Mouse (Mus musculus) myocyte (in vitro differentiated cells): ENCODE measurements around the gene Pcgf3. TPM values are rescaled to one million over a fixed set of nuclear protein-coding genes. Genes with fewer than 3 reads are reported as not detected.

Source experiments
- H3K27me3 ChIP-seq: one replicate; pipeline ENCODE4 v1.6.1; 2011; ENCODE audit not compliant: control insufficient read depth, insufficient read depth, insufficient read length
- H3K36me3 ChIP-seq: one replicate; pipeline ENCODE4 v1.6.1; 2011; ENCODE audit not compliant: control insufficient read depth, insufficient read depth
- H3K4me2 ChIP-seq: one replicate; pipeline ENCODE4 v1.6.1; 2011; ENCODE audit warnings: low read depth, control low read depth
- H3K4me3 ChIP-seq: one replicate; pipeline ENCODE4 v1.5.1; 2011; ENCODE audit warnings: mild to moderate bottlenecking, control low read depth, moderate library complexity
- H3K79me2 ChIP-seq: one replicate; pipeline ENCODE4 v1.6.1; 2011; ENCODE audit not compliant: control insufficient read depth, insufficient read depth
- H3ac ChIP-seq: one replicate; pipeline ENCODE4 v1.6.1; 2011; ENCODE audit not compliant: control insufficient read depth, insufficient read length
- CEBPB ChIP-seq: IDR thresholded peaks from 2 replicates; pipeline ENCODE4 v1.6.1; 2011; ENCODE audit warnings: mild to moderate bottlenecking, moderate library complexity; ENCODE audit not compliant: poor library complexity, insufficient read depth, severe bottlenecking
- E2F4 ChIP-seq: IDR thresholded peaks from one replicate; pipeline ENCODE4 v1.6.1; 2011; ENCODE audit warnings: mild to moderate bottlenecking, control low read depth, moderate library complexity; ENCODE audit not compliant: insufficient read depth
- MAX ChIP-seq: IDR thresholded peaks from one replicate; pipeline ENCODE4 v1.6.1; 2011; ENCODE audit warnings: low read depth, mild to moderate bottlenecking, control low read depth
- MYOD1 ChIP-seq, 3 experiments: IDR thresholded peaks; one replicate each; pipeline ENCODE4 v1.6.1; 2011; ENCODE audit warnings: control low read depth in 2 of 3, low read depth in 2 of 3, mild to moderate bottlenecking in 2 of 3, moderate library complexity in 1 of 3; ENCODE audit not compliant: insufficient read length in 2 of 3, control insufficient read depth in 1 of 3
- MYOG ChIP-seq, 3 experiments: IDR thresholded peaks; one replicate each; pipeline ENCODE4 v1.6.1; 2011; ENCODE audit warnings: control low read depth in 2 of 3, low read depth in 2 of 3, mild to moderate bottlenecking in 2 of 3; ENCODE audit not compliant: insufficient read length in 2 of 3, control insufficient read depth in 1 of 3, insufficient read depth in 1 of 3
- POLR2A ChIP-seq: IDR thresholded peaks from one replicate; pipeline ENCODE4 v1.6.1; 2011; ENCODE audit warnings: low read depth, mild to moderate bottlenecking, control low read depth, moderate library complexity; ENCODE audit not compliant: insufficient read length
- POLR2AphosphoS2 ChIP-seq: IDR thresholded peaks from one replicate; pipeline ENCODE4 v1.6.1; 2011; ENCODE audit warnings: low read depth, control low read depth; ENCODE audit not compliant: insufficient read length
- REST ChIP-seq: IDR thresholded peaks from one replicate; pipeline ENCODE4 v1.6.1; 2011; ENCODE audit warnings: mild to moderate bottlenecking, control low read depth, moderate library complexity; ENCODE audit not compliant: insufficient read depth, insufficient read length
- SRF ChIP-seq: IDR thresholded peaks from one replicate; pipeline ENCODE4 v1.6.1; 2011; ENCODE audit warnings: low read depth; ENCODE audit not compliant: control insufficient read depth, insufficient read length
- TCF12 ChIP-seq: IDR thresholded peaks from one replicate; pipeline ENCODE4 v1.6.1; 2011; ENCODE audit warnings: mild to moderate bottlenecking, control low read depth; ENCODE audit not compliant: poor library complexity, insufficient read depth, severe bottlenecking
- TCF3 ChIP-seq: IDR thresholded peaks from one replicate; pipeline ENCODE4 v1.6.1; 2011; ENCODE audit warnings: low read depth, control low read depth; ENCODE audit not compliant: insufficient read length
- USF1 ChIP-seq: IDR thresholded peaks from one replicate; pipeline ENCODE4 v1.6.1; 2011; ENCODE audit warnings: low read depth, mild to moderate bottlenecking, control low read depth, moderate library complexity
- polyA plus RNA-seq: library from polyadenylated mRNA; unstranded; fragments of >200 nt; fragmentation: generic; extraction: Trizol; gene quantifications from one replicate; pipeline ENCODE4 v1.2.1, GENCODE M21; 2012; ENCODE audit warnings: missing spikeins

Pcgf3 gene
- polyA plus RNA-seq, 1 experiment, result 19.7 TPM

GRCm38 (mm10) chr5:108516655-108517054 is 55.6 kb downstream of the Pcgf3 start:
- Histone ChIP-seq H3K79me2 (no peaks in the 10 kb centered on the region), H3ac (no peak overlapping the region), H3K4me3 (no peak overlapping the region), H3K27me3 (peaks cover 8% of the 10 kb centered on the region), H3K4me2 (no peak overlapping the region), H3K36me3 (no peaks in the 10 kb centered on the region)
- TF ChIP-seq MAX (no peak), MYOG (IDR thresholded peaks at IDR 0.05; ENCODE audit: control insufficient read depth in 1 of 3, insufficient read depth in 1 of 3, insufficient read length in 2 of 3, low read depth in 2 of 3) (no peak), SRF (no peak), POLR2AphosphoS2 (no peak), POLR2A (no peak), CEBPB (no peak), MYOD1 (IDR thresholded peaks at IDR 0.05; ENCODE audit: control insufficient read depth in 1 of 3, insufficient read length in 2 of 3, low read depth in 2 of 3) (no peak), TCF12 (no peak), E2F4 (no peak), USF1 (no peak)

GRCm38 (mm10) chr5:108518106-108518885 is 57.3 kb downstream of the Pcgf3 start:
- H3K27me3 ChIP-seq, result peaks cover 14% of the 10 kb centered on the region
- H3K36me3 ChIP-seq, result no peaks in the 10 kb centered on the region
- H3ac ChIP-seq, result no peak overlapping the region
- no peak for TF ChIP-seq POLR2AphosphoS2
- no peak for TF ChIP-seq CEBPB
- no peak for TF ChIP-seq MYOD1 (IDR thresholded peaks at IDR 0.05; ENCODE audit: control insufficient read depth in 1 of 3, insufficient read length in 2 of 3, low read depth in 2 of 3)
- TF ChIP-seq MYOG (IDR thresholded peaks at IDR 0.05; ENCODE audit: control insufficient read depth in 1 of 3, insufficient read depth in 1 of 3, insufficient read length in 2 of 3, low read depth in 2 of 3), result no peak
- TF ChIP-seq POLR2A, result no peak
- TF ChIP-seq MAX, result no peak
- TF ChIP-seq SRF, result no peak
- TF ChIP-seq USF1, result no peak
- TF ChIP-seq E2F4, result no peak
- TF ChIP-seq TCF3, result no peak
- no peak for TF ChIP-seq TCF12
- no peak for TF ChIP-seq REST
- H3K79me2 ChIP-seq, result no peaks in the 10 kb centered on the region
- H3K4me2 ChIP-seq, result no peak overlapping the region
- no peak overlapping the region for H3K4me3 ChIP-seq

GRCm38 (mm10) chr5:108518951-108519350 is 57.9 kb downstream of the Pcgf3 start:
- no peaks in the 10 kb centered on the region for H3K36me3 ChIP-seq
- H3K4me3 ChIP-seq, result no peak overlapping the region
- H3K79me2 ChIP-seq, result no peaks in the 10 kb centered on the region
- peaks cover 15% of the 10 kb centered on the region for H3K27me3 ChIP-seq
- TF ChIP-seq USF1 (no peak), POLR2AphosphoS2 (no peak), MAX (no peak), TCF12 (no peak), MYOG (IDR thresholded peaks at IDR 0.05; ENCODE audit: control insufficient read depth in 1 of 3, insufficient read depth in 1 of 3, insufficient read length in 2 of 3, low read depth in 2 of 3) (no peak), SRF (no peak), POLR2A (no peak), REST (no peak), MYOD1 (IDR thresholded peaks at IDR 0.05; ENCODE audit: control insufficient read depth in 1 of 3, insufficient read length in 2 of 3, low read depth in 2 of 3) (no peak), TCF3 (no peak), E2F4 (no peak), CEBPB (no peak)
- H3K4me2 ChIP-seq, result no peak overlapping the region
- H3ac ChIP-seq, result no peak overlapping the region

- Histone ChIP-seq H3K36me3 (no peaks in the 10 kb centered on the region), H3K27me3 (peaks cover 21% of the 10 kb centered on the region), H3ac (no peak overlapping the region), H3K4me2 (no peak overlapping the region), H3K79me2 (no peaks in the 10 kb centered on the region), H3K4me3 (no peak overlapping the region)
- TF ChIP-seq MYOG (IDR thresholded peaks at IDR 0.05; ENCODE audit: control insufficient read depth in 1 of 3, insufficient read depth in 1 of 3, insufficient read length in 2 of 3, low read depth in 2 of 3), result no peak
- TF ChIP-seq REST, result no peak
- no peak for TF ChIP-seq CEBPB
- no peak for TF ChIP-seq POLR2A
- no peak for TF ChIP-seq TCF3
- no peak for TF ChIP-seq SRF
- no peak for TF ChIP-seq USF1
- no peak for TF ChIP-seq E2F4
- TF ChIP-seq MYOD1 (IDR thresholded peaks at IDR 0.05; ENCODE audit: control insufficient read depth in 1 of 3, insufficient read length in 2 of 3, low read depth in 2 of 3), result no peak
- no peak for TF ChIP-seq MAX
- no peak for TF ChIP-seq TCF12
Observed at GRCm38 (mm10) chr5:108520153-108520552, 59.1 kb downstream of the Pcgf3 start.
